Mouse (Mus musculus): ENCODE measurements at regions not wholly inside any gene's neighbourhood (a gene's known extent, or its start where the extent isn't known, plus 50 kb on each side); places are given as distances from the start of the nearest gene placed in this dataset.

GRCm38 (mm10) chr12:9253306-9254074 is 223.7 kb downstream of the Ttc32 start:
- 46% methylated on average over 19 of the region's 19 CpGs for WGBS
- H3K4me2 ChIP-seq (replicated peaks): no peak overlapping the region
- H3K9me3 ChIP-seq: no peaks in the 10 kb centered on the region
- H3K4me1 ChIP-seq: 0 out of 2 replicates have a peak, but pooled peaks cover 6% of the 10 kb centered on the region
- H3K27ac ChIP-seq (replicated peaks): no peak overlapping the region
- no peak overlapping the region for H3K4me3 ChIP-seq
- H3K27me3 ChIP-seq: no peaks in the 10 kb centered on the region
- H3K9ac ChIP-seq (replicated peaks): no peak overlapping the region
- no peaks in the 10 kb centered on the region for H3K36me3 ChIP-seq
- peak; percentile 44; the same call in 1 of the 2 replicates for ATAC-seq (replicated peaks)

DNA sequence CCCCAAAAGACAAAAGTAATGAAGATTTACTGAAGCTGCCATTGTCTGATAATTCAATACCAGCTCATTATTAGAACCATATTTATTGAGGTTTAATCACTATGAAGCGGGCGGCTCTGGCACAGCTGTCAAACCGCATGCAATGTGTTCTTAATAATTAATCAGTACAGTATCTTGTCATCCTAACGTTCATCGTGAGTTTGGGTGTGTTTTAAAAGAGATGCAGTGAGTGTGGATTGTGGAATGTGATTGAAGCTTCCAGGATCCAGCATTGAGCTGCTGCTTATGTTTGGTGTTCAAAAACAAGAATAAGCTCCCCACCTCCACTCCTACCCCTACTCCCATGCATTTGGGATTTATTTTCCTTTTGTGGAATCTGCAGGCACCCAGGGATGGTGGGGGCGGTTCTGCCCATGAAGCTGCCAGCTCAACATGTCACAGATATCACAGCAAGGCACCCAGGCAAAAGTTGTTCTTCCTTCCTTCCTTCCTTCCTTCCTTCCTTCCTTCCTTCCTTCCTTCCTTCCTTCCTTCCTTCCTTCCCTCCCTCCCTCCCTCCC is 224.6 kb downstream of the Ttc32 start:
- Histone ChIP-seq H3K4me1 (0 out of 2 replicates have a peak, but pooled peaks cover 6% of the 10 kb centered on the region), H3K9me3 (no peaks in the 10 kb centered on the region), H3K9ac (replicated peaks) (no peak overlapping the region), H3K27me3 (no peaks in the 10 kb centered on the region), H3K4me3 (no peak overlapping the region), H3K27ac (replicated peaks) (no peak overlapping the region), H3K36me3 (no peaks in the 10 kb centered on the region), H3K4me2 (replicated peaks) (no peak overlapping the region)
- no peak for ATAC-seq (replicated peaks)
- 38% methylated on average over 6 of the region's 6 CpGs for WGBS

DNA sequence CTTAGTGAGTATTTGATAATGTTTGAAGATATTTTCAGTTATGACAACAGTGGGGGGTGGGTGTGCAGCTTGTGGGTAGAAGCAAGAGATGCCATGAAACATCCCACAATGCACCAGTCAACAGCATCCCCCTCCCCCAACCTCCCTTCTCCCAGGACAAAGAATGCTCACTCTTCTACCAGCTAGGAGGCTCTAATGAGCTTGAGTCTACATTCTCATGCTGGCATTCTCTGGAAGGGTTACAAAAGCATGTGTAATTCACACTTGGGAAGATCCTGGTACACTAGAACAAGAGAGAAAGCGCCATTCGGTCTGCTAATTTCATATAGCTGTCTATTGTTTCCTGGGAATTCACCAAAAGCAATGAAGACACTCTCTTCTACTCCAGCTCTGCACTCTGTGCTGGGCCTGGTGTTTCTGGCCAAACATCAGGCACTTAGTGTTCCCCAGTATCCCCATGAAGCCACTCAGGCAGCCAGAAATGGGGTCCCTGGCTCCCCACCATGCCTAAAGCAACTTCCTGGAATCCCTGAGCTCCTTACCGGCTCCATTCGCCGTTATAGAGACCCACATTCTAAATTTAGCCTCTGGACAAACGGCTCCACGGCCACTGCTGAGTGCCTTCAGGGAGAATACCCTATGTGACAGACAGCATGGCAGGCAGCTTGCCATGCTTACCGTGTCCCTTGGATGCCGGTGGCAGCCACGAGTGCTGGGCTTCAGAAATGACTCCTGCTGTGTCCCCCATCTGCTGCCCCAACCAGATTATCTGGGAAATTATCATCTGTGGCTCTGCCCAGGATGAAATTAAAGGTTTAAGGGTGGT is 226.1 kb downstream of the Ttc32 start:
- ATAC-seq (replicated peaks): no peak
- no peak overlapping the region for H3K4me2 ChIP-seq (replicated peaks)
- 74% methylated on average over 10 of the region's 10 CpGs for WGBS

GRCm38 (mm10) chr12:9256487-9256820 is 226.7 kb downstream of the Ttc32 start:
- Histone ChIP-seq H3K36me3 (no peaks in the 10 kb centered on the region), H3K4me1 (0 out of 2 replicates have a peak, but pooled peaks cover 6% of the 10 kb centered on the region), H3K27ac (replicated peaks) (no peak overlapping the region), H3K4me2 (replicated peaks) (no peak overlapping the region), H3K9me3 (no peaks in the 10 kb centered on the region), H3K9ac (replicated peaks) (no peak overlapping the region), H3K27me3 (no peaks in the 10 kb centered on the region), H3K4me3 (no peak overlapping the region)
- ATAC-seq (replicated peaks): no peak

More for the DNA sequence above, 226.1 kb downstream of the Ttc32 start:
- Histone ChIP-seq H3K36me3 (no peaks in the 10 kb centered on the region), H3K4me3 (no peak overlapping the region), H3K27me3 (no peaks in the 10 kb centered on the region), H3K4me1 (0 out of 2 replicates have a peak, but pooled peaks cover 6% of the 10 kb centered on the region), H3K9ac (replicated peaks) (no peak overlapping the region), H3K9me3 (no peaks in the 10 kb centered on the region), H3K27ac (replicated peaks) (no peak overlapping the region)

DNA sequence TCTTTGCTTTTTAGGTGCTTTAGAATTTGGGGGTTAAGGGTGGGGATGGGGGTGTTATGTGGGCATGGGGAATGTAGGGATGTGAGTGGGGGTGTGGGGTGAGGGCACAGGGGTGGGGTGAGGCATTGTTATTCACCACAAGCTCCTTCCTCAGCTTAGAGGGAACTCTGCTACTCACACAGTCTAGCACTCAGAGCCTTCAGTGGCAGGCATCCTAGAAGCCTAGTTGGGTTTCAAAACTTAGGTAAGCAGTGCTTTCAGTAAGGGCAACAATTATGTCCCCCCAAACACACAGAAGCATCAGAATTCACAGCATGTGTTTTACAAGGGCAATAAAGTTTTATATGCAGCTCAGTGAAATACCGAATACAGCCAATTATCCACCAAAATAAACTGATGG is 228.4 kb downstream of the Ttc32 start:
- H3K27me3 ChIP-seq: no peaks in the 10 kb centered on the region
- H3K36me3 ChIP-seq: no peaks in the 10 kb centered on the region
- H3K4me3 ChIP-seq: no peak overlapping the region
- no peak overlapping the region for H3K4me2 ChIP-seq (replicated peaks)
- no peak for ATAC-seq (replicated peaks)
- H3K27ac ChIP-seq (replicated peaks): no peak overlapping the region
- H3K9ac ChIP-seq (replicated peaks): no peak overlapping the region
- 0 out of 2 replicates have a peak, but pooled peaks cover 6% of the 10 kb centered on the region for H3K4me1 ChIP-seq
- 71% methylated on average over 1 of the region's 1 CpGs for WGBS
- H3K9me3 ChIP-seq: no peaks in the 10 kb centered on the region

GRCm38 (mm10) chr12:9261662-9262061 is 231.9 kb downstream of the Ttc32 start:
- H3K9ac ChIP-seq (replicated peaks): no peak overlapping the region
- H3K4me1 ChIP-seq: no peaks in the 10 kb centered on the region
- no peaks in the 10 kb centered on the region for H3K27me3 ChIP-seq
- no peak overlapping the region for H3K4me3 ChIP-seq
- ATAC-seq (replicated peaks): no peak
- 81% methylated on average over 6 of the region's 6 CpGs for WGBS
- no peak overlapping the region for H3K27ac ChIP-seq (replicated peaks)
- H3K9me3 ChIP-seq: no peaks in the 10 kb centered on the region
- H3K36me3 ChIP-seq: no peaks in the 10 kb centered on the region
- H3K4me2 ChIP-seq (replicated peaks): no peak overlapping the region

- Histone ChIP-seq H3K36me3 (no peaks in the 10 kb centered on the region), H3K27me3 (no peaks in the 10 kb centered on the region), H3K4me3 (no peak overlapping the region), H3K27ac (replicated peaks) (no peak overlapping the region), H3K4me2 (replicated peaks) (no peak overlapping the region), H3K9ac (replicated peaks) (no peak overlapping the region), H3K9me3 (no peaks in the 10 kb centered on the region), H3K4me1 (no peaks in the 10 kb centered on the region)
- 70% methylated on average over 4 of the region's 4 CpGs for WGBS
- ATAC-seq (replicated peaks): no peak
Observed at GRCm38 (mm10) chr12:9266221-9266620, 236.4 kb downstream of the Ttc32 start.

GRCm38 (mm10) chr12:9271484-9271883 is 241.7 kb downstream of the Ttc32 start:
- Histone ChIP-seq H3K4me1 (no peaks in the 10 kb centered on the region), H3K4me3 (no peak overlapping the region), H3K9me3 (no peaks in the 10 kb centered on the region), H3K9ac (replicated peaks) (no peak overlapping the region), H3K27me3 (no peaks in the 10 kb centered on the region), H3K36me3 (no peaks in the 10 kb centered on the region), H3K4me2 (replicated peaks) (no peak overlapping the region), H3K27ac (replicated peaks) (no peak overlapping the region)
- ATAC-seq (replicated peaks): no peak
- WGBS: 93% methylated on average over 2 of the region's 2 CpGs

DNA sequence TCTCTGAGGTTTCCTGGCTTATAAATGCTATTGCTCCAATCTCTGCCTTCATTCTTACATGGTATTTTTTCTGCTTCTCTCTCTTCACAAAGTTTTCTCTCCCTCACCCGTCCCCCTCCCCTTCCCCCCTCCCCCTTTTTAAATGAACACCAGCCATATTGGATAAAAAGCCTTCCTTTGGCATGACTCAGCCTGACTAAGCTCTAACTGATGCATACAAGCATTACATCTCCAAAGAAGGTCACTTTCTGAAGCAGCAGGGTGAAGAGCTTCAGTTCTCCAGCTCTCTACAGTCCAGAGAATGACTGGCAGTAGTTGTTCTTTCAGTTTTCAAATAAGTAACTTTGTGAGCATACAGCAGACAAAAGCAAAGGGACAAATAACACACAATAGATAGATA is 244.4 kb downstream of the Ttc32 start:
- no peak overlapping the region for H3K4me2 ChIP-seq (replicated peaks)
- no peak overlapping the region for H3K4me3 ChIP-seq
- no peaks in the 10 kb centered on the region for H3K9me3 ChIP-seq
- no peak overlapping the region for H3K9ac ChIP-seq (replicated peaks)
- no peak overlapping the region for H3K27ac ChIP-seq (replicated peaks)
- WGBS: 70% methylated on average over 1 of the region's 1 CpGs
- no peaks in the 10 kb centered on the region for H3K36me3 ChIP-seq
- H3K27me3 ChIP-seq: no peaks in the 10 kb centered on the region
- no peaks in the 10 kb centered on the region for H3K4me1 ChIP-seq
- no peak for ATAC-seq (replicated peaks)

DNA sequence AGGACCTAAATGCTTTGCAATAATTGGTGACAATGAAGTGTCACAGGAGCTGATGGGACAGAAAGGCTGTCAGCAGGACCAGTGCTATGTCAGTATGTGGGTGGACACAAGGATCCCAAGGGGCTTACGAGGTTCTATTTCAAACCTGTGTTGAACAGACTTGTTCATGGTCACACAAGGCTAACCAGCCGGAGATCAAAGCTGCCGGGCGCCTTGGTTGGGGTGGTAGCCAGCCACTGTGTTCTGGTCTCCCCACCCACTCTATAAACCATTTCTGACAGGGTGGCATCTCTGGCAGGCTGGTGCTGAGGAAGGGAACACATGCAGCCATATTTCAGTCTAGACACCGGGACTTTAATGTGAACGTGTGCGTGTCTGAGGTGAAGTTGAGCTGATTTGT is 245.9 kb downstream of the Ttc32 start:
- Histone ChIP-seq H3K9ac (replicated peaks) (no peak overlapping the region), H3K4me1 (no peaks in the 10 kb centered on the region), H3K27ac (replicated peaks) (no peak overlapping the region), H3K36me3 (no peaks in the 10 kb centered on the region), H3K4me2 (replicated peaks) (no peak overlapping the region), H3K27me3 (no peaks in the 10 kb centered on the region), H3K4me3 (no peak overlapping the region), H3K9me3 (no peaks in the 10 kb centered on the region)
- 93% methylated on average over 7 of the region's 7 CpGs for WGBS
- ATAC-seq (replicated peaks): no peak

DNA sequence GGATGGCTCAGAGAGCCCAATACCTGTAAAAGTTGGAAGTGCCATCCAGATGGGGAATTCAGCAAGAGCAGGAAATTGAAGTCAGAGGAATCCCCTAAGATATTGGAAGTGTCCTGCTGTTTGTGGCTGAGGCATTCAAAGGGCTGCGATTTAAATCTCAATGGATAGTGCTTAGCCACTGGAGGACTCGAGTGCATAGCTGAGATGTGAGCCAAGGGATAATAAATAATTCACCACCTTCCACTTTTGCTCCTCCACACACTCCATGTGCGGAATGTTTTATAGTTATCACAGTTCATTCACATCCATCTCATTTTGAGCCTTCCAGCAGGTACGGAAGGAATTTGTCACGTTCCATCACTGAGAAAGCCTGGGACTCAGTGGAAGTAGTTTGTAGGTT is 248.9 kb downstream of the Ttc32 start:
- no peak for ATAC-seq (replicated peaks)
- H3K9ac ChIP-seq (replicated peaks): no peak overlapping the region
- no peaks in the 10 kb centered on the region for H3K27me3 ChIP-seq
- H3K4me3 ChIP-seq: no peak overlapping the region
- no peaks in the 10 kb centered on the region for H3K36me3 ChIP-seq
- H3K9me3 ChIP-seq: no peaks in the 10 kb centered on the region
- no peak overlapping the region for H3K4me2 ChIP-seq (replicated peaks)
- H3K27ac ChIP-seq (replicated peaks): no peak overlapping the region
- no peaks in the 10 kb centered on the region for H3K4me1 ChIP-seq
- 25% methylated on average over 5 of the region's 5 CpGs for WGBS

GRCm38 (mm10) chr12:9279893-9280605 is 250.3 kb downstream of the Ttc32 start:
- Histone ChIP-seq H3K4me3 (no peak overlapping the region), H3K9ac (replicated peaks) (no peak overlapping the region), H3K4me2 (replicated peaks) (no peak overlapping the region), H3K36me3 (no peaks in the 10 kb centered on the region), H3K27ac (replicated peaks) (no peak overlapping the region), H3K27me3 (no peaks in the 10 kb centered on the region), H3K4me1 (no peaks in the 10 kb centered on the region), H3K9me3 (no peaks in the 10 kb centered on the region)
- 40% methylated on average over 5 of the region's 5 CpGs for WGBS
- no peak for ATAC-seq (replicated peaks)
